Comparison of ENCODE assay signal across 8 mouse cellular contexts in the genomic region with DNA sequence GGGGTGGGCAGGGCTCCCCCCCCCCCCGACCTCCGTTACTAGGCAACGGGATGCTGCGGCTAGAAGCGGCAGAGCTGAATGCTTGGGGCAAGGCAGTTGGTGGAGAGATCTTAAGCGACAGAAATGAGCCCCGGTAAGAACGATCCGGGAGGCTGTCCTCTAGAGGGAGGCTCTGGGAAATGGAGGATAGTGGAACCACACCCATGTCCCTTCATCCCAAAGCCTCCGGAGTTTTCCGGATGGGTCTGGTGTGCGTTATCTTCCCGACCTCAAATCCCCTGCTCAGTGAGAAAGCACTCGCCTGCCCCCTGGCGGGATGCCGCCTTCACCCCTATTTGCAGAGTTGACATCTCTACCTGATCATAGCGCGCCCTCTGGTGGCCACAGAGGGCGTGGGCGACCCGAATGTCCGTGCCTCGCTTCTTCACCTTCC. TPM values are rescaled to one million over a fixed set of nuclear protein-coding genes. Genes with fewer than 3 reads are reported as not detected.
DNase-seq lines count a peak whose midpoint lies in the region; ATAC-seq and TF ChIP-seq lines count a peak whose summit lies in the region.

Gene Ccdc110, plus strand, starts transcription at position 38 of the 433 bp plus-strand sequence.

- H3K27me3 ChIP-seq in hindbrain, embryonic 10.5 days (ENCODE audit: insufficient read depth, poor library complexity, severe bottlenecking) = no peaks in the 10 kb centered on the region
- 0 out of 2 replicates have a peak, but pooled peaks cover 6% of the 10 kb centered on the region for H3K27me3 ChIP-seq in lung, embryonic 15.5 days
- H3K27me3 ChIP-seq in thymus, adult 2 months (ENCODE audit: control insufficient read depth, insufficient read depth, low read length) = no peaks in the 10 kb centered on the region

- H3K9ac ChIP-seq in lung, embryonic 15.5 days = no peak within 1 kb of the TSS; the same call in 1 of the 2 replicates

- 6% methylated on average over 23 of the region's 23 CpGs for WGBS in hindbrain, embryonic 10.5 days
- 3% methylated on average over 23 of the region's 23 CpGs for WGBS in lung, embryonic 15.5 days
- 9% methylated on average over 23 of the region's 23 CpGs for WGBS in thymus, adult 2 months

- H3K9me3 ChIP-seq in hindbrain, embryonic 10.5 days = peaks cover 8% of the 10 kb centered on the region
- no peaks in the 10 kb centered on the region for H3K9me3 ChIP-seq in lung, embryonic 15.5 days

- H3K27ac ChIP-seq in hindbrain, embryonic 10.5 days = no peak within 1 kb of the TSS
- no peak within 1 kb of the TSS for H3K27ac ChIP-seq in lung, embryonic 15.5 days
- no peak within 1 kb of the TSS for H3K27ac ChIP-seq in thymus, adult 2 months (ENCODE audit: control insufficient read depth, insufficient read depth, low read length)

- no peaks in the 10 kb centered on the region; the same call in 1 of the 2 replicates for H3K4me1 ChIP-seq in hindbrain, embryonic 10.5 days (replicated peaks)
- H3K4me1 ChIP-seq in lung, embryonic 15.5 days = peaks cover 4% of the 10 kb centered on the region
- no peaks in the 10 kb centered on the region for H3K4me1 ChIP-seq in thymus, adult 2 months (replicated peaks; ENCODE audit: control insufficient read depth, insufficient read depth, low read length)

- H3K4me2 ChIP-seq in lung, embryonic 15.5 days = peak within 1 kb of the TSS; percentile 56

- DNase-seq in Muller cell, postnatal 12 days (ENCODE audit: inconsistent ontology term) = peak; percentile 96
- DNase-seq in cerebellum, adult 9-11 months = peak; percentile 80
- peak; percentile 90 to 99 for DNase-seq in frontal cortex, adult 2 months (ENCODE audit: extremely low spot score in 1 of 2, low spot score in 1 of 2)
- peak; percentile 93 for DNase-seq in hindbrain, embryonic 10.5 days (ENCODE audit: low spot score)
- peak; percentile 97 for DNase-seq in layer of hippocampus, adult 9-10 months (ENCODE audit: low spot score)
- peak; percentile 79 for DNase-seq in ovary, adult 18-20 months (ENCODE audit: low spot score)
- DNase-seq in thymus, adult 2 months = peak; percentile 93

- peak within 1 kb of the TSS; percentile 50 for H3K4me3 ChIP-seq in hindbrain, embryonic 10.5 days
- H3K4me3 ChIP-seq in lung, embryonic 15.5 days = peak within 1 kb of the TSS; percentile 29
- no peak within 1 kb of the TSS for H3K4me3 ChIP-seq in thymus, adult 2 months (ENCODE audit: control insufficient read depth, insufficient read depth, low read length)

- no peak for TF ChIP-seq POLR2A in thymus, adult 2 months (IDR thresholded peaks at IDR 0.05; ENCODE audit: control insufficient read depth, extremely low read depth, insufficient read depth, low read length, poor library complexity)

- no peaks in the 10 kb centered on the region for H3K36me3 ChIP-seq in hindbrain, embryonic 10.5 days
- no peaks in the 10 kb centered on the region for H3K36me3 ChIP-seq in lung, embryonic 15.5 days
- no peaks in the 10 kb centered on the region for H3K36me3 ChIP-seq in thymus, adult 2 months (ENCODE audit: control insufficient read depth, insufficient read depth, low read length)

- ATAC-seq in lung, embryonic 15.5 days (ENCODE audit: borderline replicate concordance, extremely low read depth, low FRiP score, low TSS enrichment) = peak; percentile 64; the same call in 1 of the 2 replicates

- peak; percentile 99 for TF ChIP-seq CTCF in thymus, adult 2 months (IDR thresholded peaks at IDR 0.05; ENCODE audit: borderline replicate concordance, control insufficient read depth, extremely low read depth, insufficient read depth, low read length, poor library complexity)

RNA-seq across cellular contexts. Expression of gene Ccdc110, which starts in this region (rescaled TPM):
- polyA plus RNA-seq in frontal cortex, adult 2 months (2012; rRNA removed) = 0.38 and 0.48 TPM in 2 replicates
- polyA plus RNA-seq in hindbrain, embryonic 10.5 days (2016; fragmentation: Nextera tagmentation; extraction: Ambion mirVana) = not detected in 2 replicates
- polyA plus RNA-seq in lung, embryonic 15.5 days (2015; fragmentation: Nextera tagmentation; extraction: Ambion mirVana) = not detected in 2 replicates
- polyA plus RNA-seq in thymus, adult 2 months (2012; rRNA removed) = not detected in 2 replicates

Comparison
In these comparisons a context has a peak if more than half of its experiments do, and no peak if none do; other contexts are left out.
1. Peak in DNase-seq in frontal cortex, adult 2 months; RNA of the gene not detected or under 1 TPM.
2. Peak in DNase-seq and H3K4me3 ChIP-seq in hindbrain, embryonic 10.5 days; RNA of the gene not detected or under 1 TPM.
3. Peak in ATAC-seq, H3K4me3 ChIP-seq and H3K4me2 ChIP-seq in lung, embryonic 15.5 days; RNA of the gene not detected or under 1 TPM.
4. Peak in DNase-seq in thymus, adult 2 months; RNA of the gene not detected or under 1 TPM.